Mouse (Mus musculus): ENCODE data around the gene Myom1. TPM values are rescaled to one million over a fixed set of nuclear protein-coding genes. Genes with fewer than 3 reads are reported as not detected.
"Not testable (repeated sequence)": the region's sequence is repeated elsewhere in the genome, so short reads cannot be mapped to it uniquely, and the experiment has no call there.

Gene Myom1
- 4.7 and 5.9 TPM in 2 replicates for polyA plus RNA-seq (2014; fragmentation: Nextera tagmentation; extraction: Ambion mirVana)

GRCm38 (mm10) chr17:71002081-71002743 is at the start of gene Myom1:
Gene Myom1 (plus strand): TSS chr17:71002633.
- peak within 1 kb of the TSS; percentile 91 for H3K4me3 ChIP-seq (ENCODE audit: low read depth, low read length)
- 1% methylated on average over 63 of the region's 65 CpGs for WGBS
- peak; percentile 98 for DNase-seq (ENCODE audit: low spot score)
- no peaks in the 10 kb centered on the region for H3K27me3 ChIP-seq (ENCODE audit: control insufficient read depth, insufficient read depth, low read length)
- H3K4me1 ChIP-seq (ENCODE audit: control insufficient read depth, insufficient read depth, low read length) = no peaks in the 10 kb centered on the region
- H3K36me3 ChIP-seq (replicated peaks; ENCODE audit: control insufficient read depth, insufficient read depth, low read depth, low read length) = no peaks in the 10 kb centered on the region
- no peaks in the 10 kb centered on the region for H3K9me3 ChIP-seq (replicated peaks; ENCODE audit: control insufficient read depth, low read length)
- peak within 1 kb of the TSS; percentile 99 for H3K27ac ChIP-seq (replicated peaks; ENCODE audit: low read depth, low read length)
- peak within 1 kb of the TSS; percentile 95 for H3K9ac ChIP-seq (replicated peaks; ENCODE audit: low read length)
- ATAC-seq (replicated peaks; ENCODE audit: insufficient number of reproducible peaks, low FRiP score, low TSS enrichment, low read depth) = peak; percentile 94
- H3K4me2 ChIP-seq (ENCODE audit: low read depth, low read length) = peak within 1 kb of the TSS; percentile 38

DNA sequence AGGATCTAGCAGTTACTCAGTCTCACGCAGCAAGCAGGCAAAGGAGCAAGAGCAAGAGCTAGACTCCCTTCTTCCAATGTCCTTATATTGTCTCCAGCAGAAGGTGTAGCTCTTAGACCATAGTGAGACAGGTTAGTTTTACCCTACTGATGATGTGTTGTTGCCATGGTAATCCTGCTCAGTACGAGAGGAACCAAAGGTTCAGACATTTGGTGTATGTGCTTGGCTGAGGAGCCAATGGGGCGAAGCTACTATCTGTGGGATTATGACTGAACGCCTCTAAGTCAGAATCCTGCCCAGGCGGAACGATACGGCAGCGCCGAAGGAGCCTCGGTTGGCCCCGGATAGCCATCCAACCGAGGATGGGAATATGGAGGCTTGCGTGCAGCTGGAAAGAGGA is 38.9 kb upstream of the Myom1 start:
- H3K9me3 ChIP-seq (replicated peaks; ENCODE audit: control insufficient read depth, low read length); H3K4me3 ChIP-seq (ENCODE audit: low read depth, low read length); H3K4me2 ChIP-seq (ENCODE audit: low read depth, low read length); H3K27me3 ChIP-seq (ENCODE audit: control insufficient read depth, insufficient read depth, low read length); H3K4me1 ChIP-seq (ENCODE audit: control insufficient read depth, insufficient read depth, low read length); H3K9ac ChIP-seq (replicated peaks; ENCODE audit: low read length); H3K27ac ChIP-seq (replicated peaks; ENCODE audit: low read depth, low read length); H3K36me3 ChIP-seq (replicated peaks; ENCODE audit: control insufficient read depth, insufficient read depth, low read depth, low read length): not testable (repeated sequence)
- 84% methylated on average over 13 of the region's 13 CpGs for WGBS
- peak; percentile 100 for ATAC-seq (replicated peaks; ENCODE audit: insufficient number of reproducible peaks, low FRiP score, low TSS enrichment, low read depth)
- DNase-seq (ENCODE audit: low spot score) = peak; percentile 37

GRCm38 (mm10) chr17:70965281-70965680 is 37.2 kb upstream of the Myom1 start:
- Histone ChIP-seq H3K4me1 (ENCODE audit: control insufficient read depth, insufficient read depth, low read length) (no peaks in the 10 kb centered on the region), H3K36me3 (replicated peaks; ENCODE audit: control insufficient read depth, insufficient read depth, low read depth, low read length) (no peaks in the 10 kb centered on the region)
- DNase-seq (ENCODE audit: low spot score) = no peak

GRCm38 (mm10) chr17:70966126-70966525 is 36.3 kb upstream of the Myom1 start:
- Histone ChIP-seq H3K4me2 (ENCODE audit: low read depth, low read length) (no peak overlapping the region), H3K27ac (replicated peaks; ENCODE audit: low read depth, low read length) (no peak overlapping the region), H3K9me3 (replicated peaks; ENCODE audit: control insufficient read depth, low read length) (no peaks in the 10 kb centered on the region), H3K4me3 (ENCODE audit: low read depth, low read length) (no peak overlapping the region), H3K4me1 (ENCODE audit: control insufficient read depth, insufficient read depth, low read length) (no peaks in the 10 kb centered on the region), H3K36me3 (replicated peaks; ENCODE audit: control insufficient read depth, insufficient read depth, low read depth, low read length) (no peaks in the 10 kb centered on the region), H3K9ac (replicated peaks; ENCODE audit: low read length) (no peak overlapping the region), H3K27me3 (ENCODE audit: control insufficient read depth, insufficient read depth, low read length) (no peaks in the 10 kb centered on the region)
- 96% methylated on average over 7 of the region's 7 CpGs for WGBS
- ATAC-seq (replicated peaks; ENCODE audit: insufficient number of reproducible peaks, low FRiP score, low TSS enrichment, low read depth) = no peak
- no peak for DNase-seq (ENCODE audit: low spot score)

More at GRCm38 (mm10) chr17:70965281-70965680, 37.2 kb upstream of the Myom1 start:
- H3K27ac ChIP-seq (replicated peaks; ENCODE audit: low read depth, low read length) = no peak overlapping the region
- H3K4me2 ChIP-seq (ENCODE audit: low read depth, low read length) = no peak overlapping the region
- WGBS = 81% methylated on average over 2 of the region's 2 CpGs
- no peaks in the 10 kb centered on the region for H3K9me3 ChIP-seq (replicated peaks; ENCODE audit: control insufficient read depth, low read length)
- no peaks in the 10 kb centered on the region for H3K27me3 ChIP-seq (ENCODE audit: control insufficient read depth, insufficient read depth, low read length)
- no peak for ATAC-seq (replicated peaks; ENCODE audit: insufficient number of reproducible peaks, low FRiP score, low TSS enrichment, low read depth)
- no peak overlapping the region for H3K9ac ChIP-seq (replicated peaks; ENCODE audit: low read length)
- no peak overlapping the region for H3K4me3 ChIP-seq (ENCODE audit: low read depth, low read length)

GRCm38 (mm10) chr17:70967191-70967590 is 35.2 kb upstream of the Myom1 start:
- no peak overlapping the region for H3K4me2 ChIP-seq (ENCODE audit: low read depth, low read length)
- H3K4me3 ChIP-seq (ENCODE audit: low read depth, low read length) = no peak overlapping the region
- H3K4me1 ChIP-seq (ENCODE audit: control insufficient read depth, insufficient read depth, low read length) = no peaks in the 10 kb centered on the region
- no peaks in the 10 kb centered on the region for H3K36me3 ChIP-seq (replicated peaks; ENCODE audit: control insufficient read depth, insufficient read depth, low read depth, low read length)
- no peak overlapping the region for H3K27ac ChIP-seq (replicated peaks; ENCODE audit: low read depth, low read length)
- DNase-seq (ENCODE audit: low spot score) (peak; percentile 17), ATAC-seq (replicated peaks; ENCODE audit: insufficient number of reproducible peaks, low FRiP score, low TSS enrichment, low read depth) (no peak)
- WGBS = 33% methylated on average over 9 of the region's 9 CpGs
- no peaks in the 10 kb centered on the region for H3K27me3 ChIP-seq (ENCODE audit: control insufficient read depth, insufficient read depth, low read length)
- H3K9ac ChIP-seq (replicated peaks; ENCODE audit: low read length) = no peak overlapping the region
- H3K9me3 ChIP-seq (replicated peaks; ENCODE audit: control insufficient read depth, low read length) = no peaks in the 10 kb centered on the region

DNA sequence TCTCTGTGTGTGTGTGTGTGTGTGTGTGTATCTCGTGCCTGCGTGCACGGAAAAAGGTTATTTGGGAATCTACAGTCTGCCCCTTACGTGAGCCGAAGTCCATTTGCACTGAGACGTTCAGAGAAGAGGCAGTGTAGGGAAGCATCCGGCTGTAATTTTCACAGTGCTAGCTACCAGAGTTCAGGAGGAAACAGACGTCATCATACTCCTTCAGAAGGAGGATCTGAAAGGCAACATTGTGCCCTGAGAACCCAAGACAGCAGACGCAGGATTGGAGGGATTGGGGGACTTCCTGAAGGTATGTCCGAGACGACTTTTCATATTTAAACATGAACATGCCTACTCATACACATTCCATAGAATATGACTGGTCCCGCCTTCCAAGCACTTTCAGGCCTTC is 34.8 kb upstream of the Myom1 start:
- H3K4me2 ChIP-seq (ENCODE audit: low read depth, low read length) = no peak overlapping the region
- H3K27me3 ChIP-seq (ENCODE audit: control insufficient read depth, insufficient read depth, low read length) = no peaks in the 10 kb centered on the region
- no peaks in the 10 kb centered on the region for H3K36me3 ChIP-seq (replicated peaks; ENCODE audit: control insufficient read depth, insufficient read depth, low read depth, low read length)
- no peak for ATAC-seq (replicated peaks; ENCODE audit: insufficient number of reproducible peaks, low FRiP score, low TSS enrichment, low read depth)
- H3K9me3 ChIP-seq (replicated peaks; ENCODE audit: control insufficient read depth, low read length) = no peaks in the 10 kb centered on the region
- WGBS = 44% methylated on average over 12 of the region's 12 CpGs
- no peak overlapping the region for H3K4me3 ChIP-seq (ENCODE audit: low read depth, low read length)
- DNase-seq (ENCODE audit: low spot score) = no peak
- no peak overlapping the region for H3K9ac ChIP-seq (replicated peaks; ENCODE audit: low read length)
- no peaks in the 10 kb centered on the region for H3K4me1 ChIP-seq (ENCODE audit: control insufficient read depth, insufficient read depth, low read length)
- H3K27ac ChIP-seq (replicated peaks; ENCODE audit: low read depth, low read length) = no peak overlapping the region

GRCm38 (mm10) chr17:70968606-70969191 is 33.7 kb upstream of the Myom1 start:
- ATAC-seq (replicated peaks; ENCODE audit: insufficient number of reproducible peaks, low FRiP score, low TSS enrichment, low read depth) (no peak), DNase-seq (ENCODE audit: low spot score) (peak; percentile 83)
- no peaks in the 10 kb centered on the region for H3K36me3 ChIP-seq (replicated peaks; ENCODE audit: control insufficient read depth, insufficient read depth, low read depth, low read length)

DNA sequence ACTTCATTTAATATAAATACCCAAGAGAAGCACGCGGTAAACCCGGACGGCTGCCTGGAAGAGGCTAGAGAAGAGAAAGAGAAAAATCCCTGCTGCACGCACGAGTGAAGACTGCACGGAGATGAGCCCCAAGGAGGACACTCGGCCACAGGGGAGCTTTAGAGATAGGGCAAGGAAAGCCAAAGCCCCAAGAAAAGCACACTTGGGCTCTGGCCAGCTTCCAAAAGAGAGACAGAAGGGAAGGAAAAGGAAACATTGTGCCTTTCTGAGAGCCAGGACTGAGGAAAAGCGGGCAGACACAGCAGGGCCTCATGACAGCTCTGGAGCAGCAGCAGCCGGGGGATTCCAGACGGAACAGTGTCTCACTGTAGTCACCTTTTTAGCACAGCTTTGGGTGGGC is 31.2 kb upstream of the Myom1 start:
- no peak for DNase-seq (ENCODE audit: low spot score)
- Histone ChIP-seq H3K36me3 (replicated peaks; ENCODE audit: control insufficient read depth, insufficient read depth, low read depth, low read length) (no peaks in the 10 kb centered on the region; the same call in 1 of the 2 replicates), H3K9ac (replicated peaks; ENCODE audit: low read length) (no peak overlapping the region), H3K27ac (replicated peaks; ENCODE audit: low read depth, low read length) (no peak overlapping the region), H3K4me1 (ENCODE audit: control insufficient read depth, insufficient read depth, low read length) (no peaks in the 10 kb centered on the region), H3K9me3 (replicated peaks; ENCODE audit: control insufficient read depth, low read length) (no peaks in the 10 kb centered on the region), H3K4me3 (ENCODE audit: low read depth, low read length) (no peak overlapping the region), H3K27me3 (ENCODE audit: control insufficient read depth, insufficient read depth, low read length) (no peaks in the 10 kb centered on the region), H3K4me2 (ENCODE audit: low read depth, low read length) (no peak overlapping the region)
- no peak for ATAC-seq (replicated peaks; ENCODE audit: insufficient number of reproducible peaks, low FRiP score, low TSS enrichment, low read depth)
- WGBS = 71% methylated on average over 11 of the region's 11 CpGs

More at GRCm38 (mm10) chr17:70968606-70969191, 33.7 kb upstream of the Myom1 start:
- H3K27ac ChIP-seq (replicated peaks; ENCODE audit: low read depth, low read length) = no peak overlapping the region
- no peak overlapping the region for H3K9ac ChIP-seq (replicated peaks; ENCODE audit: low read length)
- no peaks in the 10 kb centered on the region for H3K9me3 ChIP-seq (replicated peaks; ENCODE audit: control insufficient read depth, low read length)
- WGBS = 31% methylated on average over 8 of the region's 8 CpGs
- no peaks in the 10 kb centered on the region for H3K27me3 ChIP-seq (ENCODE audit: control insufficient read depth, insufficient read depth, low read length)
- no peak overlapping the region for H3K4me2 ChIP-seq (ENCODE audit: low read depth, low read length)
- no peaks in the 10 kb centered on the region for H3K4me1 ChIP-seq (ENCODE audit: control insufficient read depth, insufficient read depth, low read length)
- no peak overlapping the region for H3K4me3 ChIP-seq (ENCODE audit: low read depth, low read length)

Data from embryonic facial prominence, embryonic 11.5 days (tissue).